Mouse (Mus musculus) T-helper 1 cell (primary cell): ENCODE results near the gene Acot2.
"Not testable (repeated sequence)": the region's sequence is repeated elsewhere in the genome, so short reads cannot be mapped to it uniquely, and the experiment has no call there.

Experiments
- in situ Hi-C: fragments of 300-600 bp; cut with MboI, MseI; formaldehyde crosslinking; loops from one replicate; pipeline ENCODE4 v1.15.1; 2025; ENCODE audit warnings: high pct_unique_total_duplicates

Gene Acot2

DNA sequence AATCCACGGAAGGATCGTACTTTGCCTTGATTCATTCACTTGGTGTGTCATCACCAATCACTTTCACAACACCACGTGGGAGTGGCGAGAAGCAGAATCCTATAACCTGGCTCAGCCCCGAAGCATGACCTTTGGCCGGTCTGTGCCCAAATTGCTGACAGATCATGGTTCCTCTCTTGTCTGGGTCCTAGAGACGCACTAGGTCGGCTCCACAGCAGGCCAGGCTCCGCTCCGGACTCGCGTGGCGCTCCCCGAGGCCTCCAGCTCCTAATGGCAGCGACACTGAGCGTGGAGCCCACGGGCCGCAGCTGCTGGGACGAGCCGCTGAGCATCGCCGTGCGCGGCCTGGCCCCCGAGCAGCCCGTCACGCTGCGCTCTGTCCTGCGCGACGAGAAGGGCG is 50.6 kb downstream of the Acot2 start, which contains the start of gene Acot4:
Gene Acot4, plus strand, starts transcription at position 139 of the 400 bp plus-strand sequence.
- in situ Hi-C loops = not testable (repeated sequence)

DNA sequence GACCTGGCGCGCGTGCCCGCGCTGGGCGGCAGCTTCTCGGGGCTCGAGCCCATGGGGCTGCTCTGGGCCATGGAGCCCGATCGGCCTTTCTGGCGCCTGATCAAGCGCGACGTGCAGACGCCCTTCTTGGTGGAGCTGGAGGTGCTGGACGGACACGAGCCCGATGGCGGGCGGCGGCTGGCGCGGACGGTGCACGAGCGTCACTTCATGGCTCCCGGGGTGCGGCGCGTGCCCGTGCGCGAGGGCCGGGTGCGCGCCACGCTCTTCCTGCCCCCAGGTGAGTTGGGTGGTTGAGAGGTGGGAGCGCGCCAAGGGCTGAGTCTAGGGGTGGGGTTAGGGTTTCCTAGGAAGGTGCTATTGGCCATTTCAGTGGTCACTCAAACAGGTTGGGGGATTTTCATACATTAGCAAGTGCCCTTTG is 51.0 kb downstream of the Acot2 start, which contains the start of gene Gm49366:
Gene Gm49366, plus strand, starts transcription at position 245 of the 421 bp plus-strand sequence.
- in situ Hi-C loops = not testable (repeated sequence)

DNA sequence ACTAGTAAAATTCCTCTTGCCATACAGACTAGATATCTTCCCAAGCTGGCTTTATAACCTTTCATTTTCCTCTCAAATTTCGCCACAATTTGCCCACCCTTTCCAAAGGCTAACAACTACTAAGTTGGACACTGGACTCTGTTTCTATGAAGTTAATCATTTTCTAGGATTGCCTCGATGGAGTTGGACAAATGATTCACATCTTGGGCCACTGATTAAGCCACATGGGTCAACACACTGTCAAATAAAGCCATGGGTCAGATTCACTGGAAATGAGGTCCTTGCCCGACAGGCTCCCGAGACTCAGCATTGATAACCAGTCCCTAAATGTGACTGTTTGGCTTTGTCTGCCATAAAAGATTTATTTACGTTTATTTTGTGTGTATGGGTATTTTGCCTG is 54.6 kb downstream of the Acot2 start:
- in situ Hi-C loops = no loop called here
